In the genomic region with DNA sequence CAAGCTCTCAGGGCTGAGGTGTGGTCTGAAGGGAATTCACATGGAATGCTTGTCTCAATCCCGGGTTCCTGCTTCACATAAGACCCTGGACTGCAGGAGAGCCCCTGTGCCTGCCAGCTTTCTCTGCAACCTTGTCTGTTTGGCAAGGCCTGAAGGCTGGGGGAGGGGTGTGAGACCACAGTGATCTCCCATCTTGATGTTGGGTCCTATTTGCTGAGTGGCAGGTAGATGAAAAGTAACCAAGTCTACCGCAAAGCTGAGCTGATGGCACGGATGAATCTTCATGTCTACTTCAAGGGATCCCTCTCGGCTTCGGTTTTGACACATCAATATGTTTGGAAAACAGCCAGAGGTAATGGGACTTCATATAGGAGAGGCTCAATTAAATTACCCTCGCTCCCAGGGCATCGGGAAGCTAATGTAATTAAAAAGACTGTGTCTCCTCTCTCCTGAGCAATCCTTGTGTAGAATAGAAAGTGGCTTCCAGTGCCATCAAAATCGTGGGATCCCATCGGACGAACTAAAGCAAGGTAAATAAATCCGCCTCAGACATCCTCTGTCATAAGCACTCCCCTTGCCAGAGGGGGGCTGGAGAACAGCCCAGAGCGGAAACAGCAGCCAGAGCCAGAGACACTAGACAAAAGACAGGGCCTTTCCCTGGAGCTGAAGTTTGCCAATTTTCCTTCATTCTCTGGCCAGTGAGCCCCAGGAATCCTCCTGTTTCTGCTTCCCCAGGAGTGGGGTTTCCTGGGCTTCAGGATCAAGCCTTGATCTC, we compare ENCODE assay signal across 9 mouse cellular contexts. TPM values are rescaled to one million over a fixed set of nuclear protein-coding genes. Genes with fewer than 3 reads are reported as not detected.
DNase-seq lines count a peak whose midpoint lies in the region; ATAC-seq lines count a peak whose summit lies in the region.
"Had no signal": no experiment of that assay in that cellular context is flagged by ENCODE, and none has a peak within 500 bp of the region (broad histone marks: within the 10 kb centered on the region; RNA-seq: fewer than 3 reads in every experiment).

No protein-coding gene starts in this region.

- no peaks in the 10 kb centered on the region for H3K9me3 ChIP-seq in heart, embryonic 11.5 days (replicated peaks; ENCODE audit: control insufficient read depth, low read length)
- H3K9me3 ChIP-seq in heart, embryonic 16.5 days (replicated peaks; ENCODE audit: control insufficient read depth, low read length), result no peaks in the 10 kb centered on the region

- no peaks in the 10 kb centered on the region for H3K4me1 ChIP-seq in heart, embryonic 11.5 days (ENCODE audit: control insufficient read depth, insufficient read depth, low read length)
- H3K4me1 ChIP-seq in heart, embryonic 16.5 days (ENCODE audit: control insufficient read depth, insufficient read depth, low read length), result no peaks in the 10 kb centered on the region; the same call in 1 of the 2 replicates

- H3K36me3 ChIP-seq in heart, embryonic 11.5 days (ENCODE audit: control insufficient read depth, insufficient read depth, low read length), result no peaks in the 10 kb centered on the region
- H3K36me3 ChIP-seq in heart, embryonic 16.5 days (ENCODE audit: control insufficient read depth, insufficient read depth), result no peaks in the 10 kb centered on the region

- WGBS in heart, embryonic 11.5 days (ENCODE audit: insufficient replicate concordance), result 66% methylated on average over 12 of the region's 12 CpGs
- 56% methylated on average over 12 of the region's 12 CpGs for WGBS in heart, embryonic 16.5 days

- H3K4me3 ChIP-seq in heart, embryonic 11.5 days (ENCODE audit: low read depth, low read length), result no peak overlapping the region
- no peak overlapping the region for H3K4me3 ChIP-seq in heart, embryonic 16.5 days (ENCODE audit: low read length)

- peaks cover 11% of the 10 kb centered on the region for H3K27me3 ChIP-seq in heart, embryonic 11.5 days (ENCODE audit: control insufficient read depth, insufficient read depth, low read length)
- peaks cover 12% of the 10 kb centered on the region for H3K27me3 ChIP-seq in heart, embryonic 16.5 days (ENCODE audit: control insufficient read depth, insufficient read depth, low read length)

- no peak overlapping the region for H3K27ac ChIP-seq in heart, embryonic 11.5 days (ENCODE audit: low read depth, low read length)
- H3K27ac ChIP-seq in heart, embryonic 16.5 days (ENCODE audit: low read length), result no peak overlapping the region

- DNase-seq in heart, adult 18-20 months, result peak; percentile 35 to 66
- peak; percentile 78 to 82 for DNase-seq in cerebellum, adult 18-20 months
- peak; percentile 62 to 76 for DNase-seq in lung, adult 18-20 months
- DNase-seq in thymus, postnatal 4 days, result no peak
- no peak for DNase-seq in right cerebral cortex, postnatal 25 days
- DNase-seq in T-cell, adult 2 months (ENCODE audit: low spot score), result no peak

- no peak overlapping the region for H3K9ac ChIP-seq in heart, embryonic 11.5 days (ENCODE audit: low read depth, low read length)
- no peak overlapping the region for H3K9ac ChIP-seq in heart, embryonic 16.5 days (ENCODE audit: low read length)

- no peak overlapping the region for H3K4me2 ChIP-seq in heart, embryonic 11.5 days
- H3K4me2 ChIP-seq in heart, embryonic 16.5 days (ENCODE audit: low read depth, low read length), result no peak overlapping the region

- ATAC-seq in heart, embryonic 11.5 days (replicated peaks; ENCODE audit: insufficient number of reproducible peaks, low FRiP score, low TSS enrichment), result no peak
- peak; percentile 55 for ATAC-seq in heart, embryonic 16.5 days (replicated peaks; ENCODE audit: extremely low read depth, insufficient read depth, low FRiP score)

RNA-seq across cellular contexts. Expression of gene Sez6l, which starts 28.0 kb away (rescaled TPM):
- total RNA-seq in heart, adult 18-20 months (2021), result under 1 TPM; 0.05 to 0.10 TPM
- polyA plus RNA-seq in heart, embryonic 11.5 days (2014; fragmentation: Nextera tagmentation; extraction: Ambion mirVana), result 0.10 TPM in 1 of 2 replicates, not detected in the other
- 0.34 and 0.39 TPM in 2 replicates for polyA plus RNA-seq in heart, embryonic 16.5 days (2015; fragmentation: Nextera tagmentation; extraction: Ambion mirVana)
- polyA plus RNA-seq: liver, adult 2 months had no signal

Comparison
In these comparisons a context has a peak if more than half of its experiments do, and no peak if none do; other contexts are left out.
1. DNase-seq: peak in heart, adult 18-20 months (2 of 2), cerebellum, adult 18-20 months (2 of 2) and lung, adult 18-20 months (2 of 2); none in thymus, postnatal 4 days (single experiment), right cerebral cortex, postnatal 25 days (single experiment) and T-cell, adult 2 months (single experiment).